ENCODE assay signal across 15 mouse cellular contexts in the genomic region with DNA sequence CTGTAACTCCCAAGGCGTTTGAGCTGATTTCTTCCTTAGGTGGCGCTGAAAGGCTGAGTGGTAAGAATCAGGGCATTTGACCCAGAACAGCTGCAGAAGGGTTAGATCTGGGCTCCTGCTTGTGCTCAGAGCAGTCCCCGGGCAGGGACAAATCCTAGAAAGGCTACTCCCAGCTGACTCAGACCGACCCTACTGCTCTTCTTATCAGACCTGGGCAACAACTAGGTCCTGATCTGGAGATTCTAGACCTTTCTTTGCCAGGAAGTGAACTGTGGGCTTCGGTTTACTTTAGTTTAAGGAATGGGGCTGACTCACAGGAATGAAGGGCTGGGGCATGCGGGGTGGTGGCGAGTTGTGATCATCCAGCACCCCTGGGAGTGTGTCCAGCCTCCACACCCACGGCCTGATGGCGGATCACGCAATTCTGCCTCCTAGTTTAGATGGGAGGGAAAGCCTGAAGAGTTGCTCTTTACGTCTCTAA. TPM values are rescaled to one million over a fixed set of nuclear protein-coding genes. Genes with fewer than 3 reads are reported as not detected.
A peak's percentile ranks its signal among the peaks of the same experiment; 100 is the strongest.
DNase-seq lines count a peak whose midpoint lies in the region; ATAC-seq and TF ChIP-seq lines count a peak whose summit lies in the region.
"Had no signal": no experiment of that assay in that cellular context is flagged by ENCODE, and none has a peak within 500 bp of the region (broad histone marks: within the 10 kb centered on the region; RNA-seq: fewer than 3 reads in every experiment).

No protein-coding gene starts in this region.

- no peaks in the 10 kb centered on the region for H3K36me3 ChIP-seq in G1E (replicated peaks)
- H3K36me3 ChIP-seq in myocyte (ENCODE audit: control insufficient read depth, insufficient read depth): no peaks in the 10 kb centered on the region
- no peaks in the 10 kb centered on the region for H3K36me3 ChIP-seq in forebrain, postnatal 0 days (ENCODE audit: insufficient read depth)
- H3K36me3 ChIP-seq: forebrain, embryonic 10.5 days; limb, embryonic 10.5 days; midbrain, embryonic 15.5 days had no signal

- H3K4me3 ChIP-seq in G1E (ENCODE audit: low read depth, low read length) (no peak overlapping the region), myocyte (no peak overlapping the region)
- no peak overlapping the region for H3K4me3 ChIP-seq in forebrain, postnatal 0 days (ENCODE audit: low read depth, low read length)
- H3K4me3 ChIP-seq: forebrain, embryonic 10.5 days; limb, embryonic 10.5 days; midbrain, embryonic 15.5 days had no signal

- peak; percentile 18 for DNase-seq in heart, adult 8-10 months (ENCODE audit: low spot score)
- no peak for DNase-seq in heart, postnatal 14 days
- DNase-seq in 416B (ENCODE audit: low read depth) (peak; percentile 64), G1E (ENCODE audit: low spot score) (no peak)
- DNase-seq in right cerebral cortex, postnatal 25 days: no peak
- no peak for DNase-seq in layer of hippocampus, postnatal 14 days (ENCODE audit: low spot score in 2 of 2)
- no peak for DNase-seq in forebrain, postnatal 0 days
- DNase-seq: adrenal gland, adult 8-10 months; liver, postnatal 0 days had no signal

- peaks cover 28% of the 10 kb centered on the region for H3K4me1 ChIP-seq in G1E (ENCODE audit: insufficient read depth, low read depth, low read length)
- H3K4me1 ChIP-seq in forebrain, postnatal 0 days (ENCODE audit: insufficient read depth): no peaks in the 10 kb centered on the region
- H3K4me1 ChIP-seq: midbrain, embryonic 15.5 days had no signal

- H3K79me2 ChIP-seq in myocyte (ENCODE audit: control insufficient read depth, insufficient read depth): no peaks in the 10 kb centered on the region

- WGBS in forebrain, postnatal 0 days: 76% methylated on average over 11 of the region's 11 CpGs

- H3K27me3 ChIP-seq in G1E (ENCODE audit: insufficient read depth, low read length): peaks cover 9% of the 10 kb centered on the region; the same call in 1 of the 2 replicates
- no peaks in the 10 kb centered on the region for H3K27me3 ChIP-seq in myocyte (ENCODE audit: control insufficient read depth, insufficient read depth, insufficient read length)
- H3K27me3 ChIP-seq in forebrain, postnatal 0 days (ENCODE audit: insufficient read depth, low read length): no peaks in the 10 kb centered on the region
- H3K27me3 ChIP-seq: midbrain, embryonic 15.5 days had no signal

- intact Hi-C loops in heart, postnatal 14 days (cut with DNase I): no loop called here

- no peak overlapping the region for H3K9ac ChIP-seq in forebrain, postnatal 0 days
- H3K9ac ChIP-seq: liver, postnatal 0 days; midbrain, embryonic 15.5 days had no signal

- ATAC-seq in G1E (ENCODE audit: extremely low read depth, insufficient number of reproducible peaks, low FRiP score, poor library complexity, severe bottlenecking): peak; percentile 63
- ATAC-seq in forebrain, postnatal 0 days: no peak
- ATAC-seq: liver, postnatal 0 days had no signal

- H3K4me2 ChIP-seq in myocyte (ENCODE audit: low read depth): peak overlapping the region; percentile 86
- H3K4me2 ChIP-seq in forebrain, postnatal 0 days (ENCODE audit: low read depth): no peak overlapping the region
- H3K4me2 ChIP-seq: midbrain, embryonic 15.5 days had no signal

- peak; percentile 23 for TF ChIP-seq POLR2A in myocyte (IDR thresholded peaks at IDR 0.05; ENCODE audit: insufficient read length, low read depth)

- no peak overlapping the region for H3K27ac ChIP-seq in forebrain, postnatal 0 days (ENCODE audit: low read depth, low read length)
- H3K27ac ChIP-seq: forebrain, embryonic 10.5 days; limb, embryonic 10.5 days; midbrain, embryonic 15.5 days had no signal

- H3K9me3 ChIP-seq in G1E (replicated peaks): no peaks in the 10 kb centered on the region
- 0 out of 2 replicates have a peak, but pooled peaks cover 3% of the 10 kb centered on the region for H3K9me3 ChIP-seq in forebrain, postnatal 0 days (ENCODE audit: low read length)
- H3K9me3 ChIP-seq: limb, embryonic 10.5 days; midbrain, embryonic 15.5 days had no signal

- H3ac ChIP-seq in myocyte (ENCODE audit: control insufficient read depth, insufficient read length): no peak overlapping the region

- TF ChIP-seq CTCF in G1E (IDR thresholded peaks at IDR 0.05; ENCODE audit: low read depth, low read length): no peak
- no peak for TF ChIP-seq CTCF in forebrain, postnatal 0 days (IDR thresholded peaks at IDR 0.05; ENCODE audit: low read depth)

TF ChIP-seq in myocyte, 11 proteins besides CTCF, POLR2A, EP300 and RAD21:
- TF ChIP-seq CEBPB (IDR thresholded peaks at IDR 0.05; ENCODE audit: insufficient read depth, poor library complexity, severe bottlenecking) (no peak), REST (IDR thresholded peaks at IDR 0.05; ENCODE audit: insufficient read depth, insufficient read length) (no peak), MYOG (IDR thresholded peaks at IDR 0.05; ENCODE audit: control insufficient read depth in 1 of 3, insufficient read depth in 1 of 3, insufficient read length in 2 of 3, low read depth in 2 of 3) (peak; percentile 25 to 81 (median 67)), POLR2AphosphoS2 (IDR thresholded peaks at IDR 0.05; ENCODE audit: insufficient read length, low read depth) (no peak), USF1 (IDR thresholded peaks at IDR 0.05; ENCODE audit: low read depth) (no peak), E2F4 (IDR thresholded peaks at IDR 0.05; ENCODE audit: insufficient read depth) (no peak), MAX (IDR thresholded peaks at IDR 0.05; ENCODE audit: low read depth) (no peak), TCF12 (IDR thresholded peaks at IDR 0.05; ENCODE audit: insufficient read depth, poor library complexity, severe bottlenecking) (peak; percentile 38), MYOD1 (IDR thresholded peaks at IDR 0.05; ENCODE audit: control insufficient read depth in 1 of 3, insufficient read length in 2 of 3, low read depth in 2 of 3) (peak in 2 of 3 experiments; percentile 67 to 72), TCF3 (IDR thresholded peaks at IDR 0.05; ENCODE audit: insufficient read length, low read depth) (no peak), SRF (IDR thresholded peaks at IDR 0.05; ENCODE audit: control insufficient read depth, insufficient read length, low read depth) (no peak)

RNA-seq across cellular contexts. Expression of gene Flnb, which starts 9.2 kb away (rescaled TPM):
- total RNA-seq in heart, adult 8-10 months (2022): 10 to 100 TPM; 14.3 to 31.5 (median 21.0) TPM
- total RNA-seq in heart, postnatal 14 days (2021): 10 to 100 TPM; 32.5 to 36.3 TPM
- total RNA-seq in G1E (2014; fragmentation: Nextera tagmentation): 1.7 and 1.8 TPM in 2 replicates
- 2.0 and 2.4 TPM in 2 replicates for total RNA-seq in G1E (2017)
- polyA plus RNA-seq in G1E (2012): 0.22 and 0.43 TPM in 2 replicates
- 54.5 TPM for polyA plus RNA-seq in myocyte (2012; fragmentation: generic; extraction: Trizol)
- 10 to 100 TPM; 35.7 to 78.7 TPM for total RNA-seq in layer of hippocampus, postnatal 14 days (2021)
- 18.6 and 22.5 TPM in 2 replicates for total RNA-seq in forebrain, postnatal 0 days (2014; rRNA removed)
- 1.3 and 2.3 TPM in 2 replicates for polyA plus RNA-seq in forebrain, postnatal 0 days (2015; fragmentation: Nextera tagmentation; extraction: Ambion mirVana)

RNA-seq across cellular contexts. Expression of gene Gm26661, which starts 17.2 kb away (rescaled TPM):
- total RNA-seq in heart, adult 8-10 months (2022): not detected
- not detected for total RNA-seq in heart, postnatal 14 days (2021)
- total RNA-seq in G1E (2014; fragmentation: Nextera tagmentation) (not detected in 2 replicates), G1E (2017) (not detected in 2 replicates)
- polyA plus RNA-seq in G1E (2012) (not detected in 2 replicates), myocyte (2012; fragmentation: generic; extraction: Trizol) (not detected)
- total RNA-seq in layer of hippocampus, postnatal 14 days (2021): not detected
- not detected in 2 replicates for total RNA-seq in forebrain, postnatal 0 days (2014; rRNA removed)
- not detected in 2 replicates for polyA plus RNA-seq in forebrain, postnatal 0 days (2015; fragmentation: Nextera tagmentation; extraction: Ambion mirVana)
- total RNA-seq: adrenal gland, adult 8-10 months; heart, adult 18-20 months had no signal
- polyA plus RNA-seq: forebrain, embryonic 10.5 days; limb, embryonic 10.5 days; liver, postnatal 0 days; midbrain, embryonic 15.5 days; neural tube, embryonic 14.5 days had no signal

Comparison
In these comparisons a context has a peak if more than half of its experiments do, and no peak if none do; other contexts are left out.
1. DNase-seq: peak in heart, adult 8-10 months (single experiment) and 416B (single experiment); none in heart, postnatal 14 days (0 of 2), G1E (single experiment), right cerebral cortex, postnatal 25 days (single experiment), layer of hippocampus, postnatal 14 days (0 of 2) and forebrain, postnatal 0 days (single experiment).